Mouse (Mus musculus): ENCODE results near the gene Adam10.

DNA sequence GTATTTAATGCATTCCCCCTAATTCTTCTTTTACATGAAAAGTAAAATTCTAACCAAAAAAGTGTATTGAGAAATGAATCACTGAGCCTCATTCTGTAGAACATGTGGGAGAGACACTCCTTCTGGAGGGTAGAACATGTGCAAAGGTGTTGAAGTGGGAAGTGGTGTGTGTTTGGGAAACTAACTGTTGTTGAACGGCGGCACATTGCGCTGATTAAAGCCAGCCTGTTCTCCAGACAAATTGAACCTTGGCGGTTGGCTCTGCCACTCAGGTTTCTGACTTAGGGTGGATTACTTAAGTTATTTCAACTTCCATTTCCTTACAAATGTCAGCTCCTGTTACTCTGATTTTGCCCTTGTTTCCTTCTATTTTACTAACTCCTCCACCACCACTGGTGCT lies 5.1 kb upstream of the Adam10 start:
- TF ChIP-seq CTCF (IDR thresholded peaks at IDR 0.05; ENCODE audit: borderline replicate concordance, insufficient read depth, low read depth, low read length) (no peak), POLR2A (IDR thresholded peaks at IDR 0.05; ENCODE audit: borderline replicate concordance, insufficient read depth, low read length) (no peak)

All from cerebellum, adult 2 months (tissue).